Mouse (Mus musculus): ENCODE results near the gene Fjx1. TPM values are rescaled to one million over a fixed set of nuclear protein-coding genes. Genes with fewer than 3 reads are reported as not detected.

Fjx1 gene
- polyA plus RNA-seq (2014; fragmentation: Illumina TruSeq; extraction: RNeasy Lipid Tissue Mini Kit (QIAGEN cat#74804); ENCODE audit: low read depth, low replicate concordance) = 0.24 TPM

DNA sequence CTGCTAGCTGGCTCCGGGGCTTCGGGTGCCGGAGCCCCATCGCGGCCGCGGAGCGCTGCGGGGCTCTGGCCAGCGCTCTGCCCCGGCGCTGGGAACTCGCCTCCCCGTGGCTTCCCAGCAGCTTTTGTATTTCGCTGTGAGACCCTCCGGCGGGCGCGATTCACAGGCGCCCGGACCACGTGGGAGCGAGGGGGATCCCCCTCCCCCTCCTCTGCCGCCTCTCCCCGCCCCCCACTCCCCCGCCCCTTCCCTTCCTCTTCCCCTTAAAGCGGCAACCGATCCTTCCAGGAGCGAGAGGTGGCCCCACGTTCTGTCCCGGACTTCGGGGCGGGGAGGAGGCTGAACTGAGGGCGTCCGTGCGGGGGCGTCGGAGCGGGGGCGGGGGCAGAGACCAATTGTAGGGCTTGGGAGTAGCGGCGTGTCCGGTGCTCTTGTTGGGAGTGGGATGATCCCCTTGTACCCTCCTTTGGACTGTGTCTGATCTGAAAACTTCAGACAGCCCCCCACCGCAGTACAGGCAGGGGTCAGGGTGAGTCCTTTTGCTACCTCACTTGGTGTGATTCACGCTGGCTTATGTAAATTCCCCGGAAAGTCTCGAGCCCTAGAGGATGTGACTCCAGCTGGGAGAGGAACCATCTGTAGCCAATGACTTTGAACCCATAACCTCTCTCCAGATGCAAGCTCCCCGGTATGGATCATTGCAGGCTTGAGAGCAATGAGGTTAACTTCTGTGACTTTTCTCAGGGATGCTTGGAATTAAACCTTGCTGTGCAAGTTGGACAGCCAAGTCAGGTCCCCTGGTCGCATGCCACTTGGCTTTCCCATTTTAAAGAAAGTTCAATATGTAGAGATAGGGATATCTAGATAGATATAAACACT is at the start of gene Fjx1:
Fjx1 (minus strand) TSS at position 829 of the 879 bp plus-strand sequence.

DNA sequence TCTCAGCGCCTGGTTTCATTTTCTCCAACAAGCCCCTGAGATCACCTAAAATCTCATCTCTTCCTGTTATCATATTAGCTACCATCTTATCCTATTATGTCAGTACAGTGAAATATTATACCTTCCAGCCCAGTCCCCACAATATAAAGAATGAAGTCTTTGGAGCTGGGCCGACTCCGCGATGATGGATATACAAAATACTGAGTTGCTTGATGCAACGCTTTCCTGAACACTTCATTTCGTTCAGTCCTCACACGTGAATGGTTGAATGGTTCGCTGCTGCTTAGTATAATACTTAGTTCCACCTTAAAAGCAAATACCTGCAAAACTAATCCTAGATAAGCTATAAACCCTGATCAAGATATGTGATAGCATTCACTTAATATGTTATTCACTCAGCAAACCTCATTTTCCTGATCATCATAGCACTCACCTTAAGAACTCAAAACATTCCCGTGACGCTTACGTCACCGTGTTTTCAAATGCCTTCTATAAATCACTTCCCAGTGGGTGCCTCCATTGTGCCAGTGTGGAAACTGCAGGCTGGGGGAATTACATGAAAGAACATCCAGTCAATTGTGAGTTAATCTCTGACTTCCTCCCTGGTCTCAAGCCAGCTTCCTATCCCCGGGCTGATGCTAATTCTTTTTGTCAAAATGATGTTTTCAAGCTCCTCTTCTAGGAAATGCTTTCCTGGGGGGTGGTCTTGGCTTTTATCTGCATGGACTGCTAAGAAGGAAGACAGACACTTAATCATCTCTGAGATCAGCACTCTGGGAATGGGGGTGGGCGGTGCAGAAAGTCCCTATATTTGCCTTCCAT is 44.7 kb downstream of the Fjx1 start, which contains the start of gene Trim44:
Trim44 (minus strand) TSS at position 466 of the 822 bp plus-strand sequence.

Other genes starting within 250 kb of the Fjx1 start
- gene Trim44, start 44.7 kb downstream of the Fjx1 start, polyA plus RNA-seq (2014; fragmentation: Illumina TruSeq; extraction: RNeasy Lipid Tissue Mini Kit (QIAGEN cat#74804); ENCODE audit: low read depth, low replicate concordance) = 35.3 TPM
- gene Pamr1, start 97.5 kb upstream of the Fjx1 start, polyA plus RNA-seq (2014; fragmentation: Illumina TruSeq; extraction: RNeasy Lipid Tissue Mini Kit (QIAGEN cat#74804); ENCODE audit: low read depth, low replicate concordance) = 2.4 TPM
- 1.7 TPM for gene Slc1a2, start 206.2 kb upstream of the Fjx1 start, polyA plus RNA-seq (2014; fragmentation: Illumina TruSeq; extraction: RNeasy Lipid Tissue Mini Kit (QIAGEN cat#74804); ENCODE audit: low read depth, low replicate concordance)